Mouse (Mus musculus) spleen, adult 2 months (tissue): Measurements from ENCODE around the gene Ank. TPM values are rescaled to one million over a fixed set of nuclear protein-coding genes. Genes with fewer than 3 reads are reported as not detected.

ENCODE experiments used
- DNase-seq, 2 experiments: peaks; one replicate each; pipeline versions ENCODE4 v3.0.0 to v3.0.0-alpha.2; 2012 to 2021; ENCODE audit warnings: low spot score in 2 of 2, low read depth in 1 of 2
- H3K27ac ChIP-seq: fragments of 200-500 bp; 2 replicates; pipeline ENCODE4 v1.5.1; 2012; ENCODE audit warnings: low read length, inconsistent platforms; ENCODE audit not compliant: insufficient read depth
- H3K27me3 ChIP-seq: fragments of 200-500 bp; 2 replicates; pipeline ENCODE4 v1.6.1; 2012; ENCODE audit warnings: mild to moderate bottlenecking, moderate library complexity, low read length, inconsistent platforms; ENCODE audit not compliant: control insufficient read depth, insufficient read depth
- H3K36me3 ChIP-seq: fragments of 200-500 bp; 2 replicates; pipeline ENCODE4 v1.6.1; 2012; ENCODE audit warnings: mild to moderate bottlenecking, low read length, inconsistent platforms; ENCODE audit not compliant: control insufficient read depth, insufficient read depth
- H3K4me1 ChIP-seq: fragments of 200-500 bp; 2 replicates; pipeline ENCODE4 v1.6.1; 2011; ENCODE audit warnings: inconsistent platforms; ENCODE audit not compliant: control insufficient read depth, insufficient read depth, insufficient read length
- H3K4me3 ChIP-seq: fragments of 200-500 bp; 2 replicates; pipeline ENCODE4 v1.5.1; 2011; ENCODE audit warnings: mild to moderate bottlenecking, inconsistent platforms; ENCODE audit not compliant: insufficient read depth, insufficient read length; ENCODE audit errors: extremely low read depth
- CTCF ChIP-seq: fragments of 200-500 bp; IDR thresholded peaks from 2 replicates; pipeline ENCODE4 v1.5.1; 2011; ENCODE audit warnings: mild to moderate bottlenecking, inconsistent platforms; ENCODE audit not compliant: insufficient read depth, insufficient read length, insufficient replicate concordance; ENCODE audit errors: extremely low read depth
- POLR2A ChIP-seq: fragments of 200-500 bp; IDR thresholded peaks from 2 replicates; pipeline ENCODE4 v1.6.1; 2011; ENCODE audit warnings: low read depth, low read length, inconsistent platforms
- WGBS: fragments of 180-500 bp; shearing (Covaris S2); methylation state at CpG from one replicate; pipeline ENCODE4 v1.1.7; 2018; 5-methylcytosine and 5-hydroxymethylcytosine counted together
- polyA plus RNA-seq: library from polyadenylated mRNA; depleted of rRNA; stranded (reverse); fragments of >200 nt; gene quantifications from 2 replicates; pipeline ENCODE4 v1.2.3, GENCODE M21; 2012

Gene Ank
- polyA plus RNA-seq, 1 experiment: 20.2 TPM

- Histone ChIP-seq H3K27ac (no peak overlapping the region), H3K4me3 (no peak overlapping the region), H3K36me3 (no peaks in the 10 kb centered on the region), H3K27me3 (no peaks in the 10 kb centered on the region), H3K4me1 (peaks cover 6% of the 10 kb centered on the region; the same call in 1 of the 2 replicates)
- no peak for TF ChIP-seq CTCF
- no peak for TF ChIP-seq POLR2A
- DNase-seq: no peak
- 10% methylated on average over 8 of the region's 8 CpGs for WGBS
These were observed 51.5 kb downstream of the Ank start for GRCm38 (mm10) chr15:27518026-27518425.

GRCm38 (mm10) chr15:27519857-27520256 is 53.4 kb downstream of the Ank start:
- Histone ChIP-seq H3K27me3 (no peaks in the 10 kb centered on the region), H3K27ac (no peak overlapping the region), H3K4me1 (peaks cover 6% of the 10 kb centered on the region; the same call in 1 of the 2 replicates), H3K36me3 (no peaks in the 10 kb centered on the region), H3K4me3 (no peak overlapping the region)
- 89% methylated on average over 7 of the region's 7 CpGs for WGBS
- DNase-seq: no peak
- TF ChIP-seq POLR2A (no peak), CTCF (no peak)

GRCm38 (mm10) chr15:27525233-27526005 is 58.9 kb downstream of the Ank start:
- Histone ChIP-seq H3K27ac (no peak overlapping the region), H3K4me1 (no peaks in the 10 kb centered on the region), H3K4me3 (no peak overlapping the region), H3K27me3 (no peaks in the 10 kb centered on the region), H3K36me3 (no peaks in the 10 kb centered on the region)
- TF ChIP-seq POLR2A: no peak
- no peak for TF ChIP-seq CTCF
- 85% methylated on average over 12 of the region's 12 CpGs for WGBS
- DNase-seq: no peak

GRCm38 (mm10) chr15:27528896-27529295 is 62.4 kb downstream of the Ank start:
- TF ChIP-seq CTCF (no peak), POLR2A (no peak)
- 66% methylated on average over 4 of the region's 4 CpGs for WGBS

GRCm38 (mm10) chr15:27530023-27530422 is 63.5 kb downstream of the Ank start:
- TF ChIP-seq POLR2A (no peak), CTCF (no peak)
- no peak for DNase-seq
- H3K36me3 ChIP-seq: no peaks in the 10 kb centered on the region
- WGBS: 90% methylated on average over 4 of the region's 4 CpGs
- no peak overlapping the region for H3K27ac ChIP-seq
- H3K27me3 ChIP-seq: no peaks in the 10 kb centered on the region
- H3K4me1 ChIP-seq: no peaks in the 10 kb centered on the region
- H3K4me3 ChIP-seq: no peak overlapping the region

More at GRCm38 (mm10) chr15:27528896-27529295, 62.4 kb downstream of the Ank start:
- Histone ChIP-seq H3K27me3 (no peaks in the 10 kb centered on the region), H3K36me3 (no peaks in the 10 kb centered on the region), H3K4me3 (no peak overlapping the region), H3K4me1 (no peaks in the 10 kb centered on the region), H3K27ac (no peak overlapping the region)
- DNase-seq: no peak

- no peaks in the 10 kb centered on the region for H3K4me1 ChIP-seq
- H3K27me3 ChIP-seq: no peaks in the 10 kb centered on the region
- DNase-seq: no peak
- H3K36me3 ChIP-seq: no peaks in the 10 kb centered on the region
- 44% methylated on average over 3 of the region's 3 CpGs for WGBS
- no peak for TF ChIP-seq POLR2A
- TF ChIP-seq CTCF: no peak
- no peak overlapping the region for H3K27ac ChIP-seq
- no peak overlapping the region for H3K4me3 ChIP-seq
These were observed 66.6 kb downstream of the Ank start for GRCm38 (mm10) chr15:27533036-27533435.

GRCm38 (mm10) chr15:27535681-27536080 is 69.2 kb downstream of the Ank start:
- Histone ChIP-seq H3K4me3 (no peak overlapping the region), H3K27ac (no peak overlapping the region), H3K27me3 (no peaks in the 10 kb centered on the region), H3K36me3 (no peaks in the 10 kb centered on the region), H3K4me1 (no peaks in the 10 kb centered on the region)
- TF ChIP-seq POLR2A (no peak), CTCF (no peak)
- 91% methylated on average over 4 of the region's 4 CpGs for WGBS
- no peak for DNase-seq
